Mouse (Mus musculus) heart, adult 2 months (tissue): ENCODE measurements at regions not wholly inside any gene's neighbourhood (a gene's known extent, or its start where the extent isn't known, plus 50 kb on each side); places are given as distances from the start of the nearest gene placed in this dataset.

Experiments
- CTCF ChIP-seq: fragments of 200-600 bp; IDR thresholded peaks from 2 replicates; pipeline ENCODE4 v1.8.1; 2022; ENCODE audit warnings: antibody characterized with exemption, mild to moderate bottlenecking, moderate library complexity
- EP300 ChIP-seq: fragments of 200-500 bp; IDR thresholded peaks from 2 replicates; pipeline ENCODE4 v1.6.1; 2011; ENCODE audit warnings: low read depth, low read length, control low read depth; ENCODE audit not compliant: insufficient read depth
- POLR2A ChIP-seq: fragments of 200-500 bp; IDR thresholded peaks from 2 replicates; pipeline ENCODE4 v1.6.1; 2011; ENCODE audit warnings: mild to moderate bottlenecking, low read depth, low read length, control low read depth; ENCODE audit not compliant: insufficient read depth

DNA sequence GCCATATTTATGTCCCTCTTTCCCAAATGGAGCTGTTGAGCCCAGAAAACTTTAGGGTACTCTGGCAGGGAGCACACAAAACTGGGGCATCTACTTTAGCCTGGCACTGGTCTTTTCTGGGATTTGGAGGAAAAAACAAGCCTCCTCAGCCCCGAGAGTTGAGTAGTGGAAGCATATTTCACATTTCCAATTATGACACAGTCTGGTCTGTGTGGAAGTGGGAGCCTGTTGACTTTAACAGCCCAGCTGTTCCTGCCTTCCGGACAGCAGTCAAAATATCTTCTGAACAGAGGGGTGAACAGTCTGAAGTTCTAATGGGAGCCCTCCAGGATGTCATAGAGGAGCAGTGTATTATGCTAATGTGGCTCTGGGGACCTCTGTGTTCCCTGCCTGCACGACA, 209.1 kb downstream of the Sec16b start:
- TF ChIP-seq CTCF (no peak), EP300 (no peak), POLR2A (no peak)
